Mouse (Mus musculus): ENCODE results near the gene Clybl.

Clybl gene

DNA sequence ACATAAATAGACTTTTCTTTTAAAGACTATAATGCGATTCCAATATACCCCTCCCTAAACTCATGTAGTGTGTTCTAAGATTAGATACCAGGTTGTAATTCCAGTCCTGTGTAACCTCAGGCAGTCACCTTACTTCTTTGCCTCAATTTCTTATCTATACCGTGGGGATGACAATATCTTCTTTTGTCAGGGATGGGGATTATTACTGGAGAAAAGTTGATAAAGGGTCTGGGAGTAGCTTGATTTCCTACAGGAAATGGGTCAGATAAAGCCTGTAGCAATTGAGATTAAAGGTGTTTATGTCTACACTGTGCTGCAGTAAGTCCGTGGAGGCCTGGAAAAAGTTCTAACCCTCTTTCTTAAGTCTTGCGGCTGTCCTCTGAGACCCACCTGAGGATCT lies 131.8 kb downstream of the Clybl start:
- no peak for DNase-seq

DNA sequence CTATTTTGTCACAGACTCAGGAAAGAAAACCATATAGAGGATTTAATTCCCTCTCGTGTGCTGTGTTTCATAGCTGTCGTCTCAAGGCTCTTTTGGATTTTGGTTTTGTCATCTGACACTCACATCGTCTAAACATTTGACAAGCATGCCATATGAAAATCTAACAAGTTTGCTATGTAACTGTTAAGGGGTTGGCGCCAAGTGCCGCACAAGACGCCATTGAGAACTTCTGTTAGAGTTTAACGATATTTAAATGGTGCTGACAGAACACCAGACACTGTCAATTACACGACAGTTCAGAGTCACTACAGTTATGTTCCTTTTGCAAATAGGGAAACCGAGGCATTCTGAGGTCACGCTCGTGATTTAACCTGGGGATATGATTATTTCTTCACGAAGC lies 134.2 kb downstream of the Clybl start:
- no peak for DNase-seq

DNA sequence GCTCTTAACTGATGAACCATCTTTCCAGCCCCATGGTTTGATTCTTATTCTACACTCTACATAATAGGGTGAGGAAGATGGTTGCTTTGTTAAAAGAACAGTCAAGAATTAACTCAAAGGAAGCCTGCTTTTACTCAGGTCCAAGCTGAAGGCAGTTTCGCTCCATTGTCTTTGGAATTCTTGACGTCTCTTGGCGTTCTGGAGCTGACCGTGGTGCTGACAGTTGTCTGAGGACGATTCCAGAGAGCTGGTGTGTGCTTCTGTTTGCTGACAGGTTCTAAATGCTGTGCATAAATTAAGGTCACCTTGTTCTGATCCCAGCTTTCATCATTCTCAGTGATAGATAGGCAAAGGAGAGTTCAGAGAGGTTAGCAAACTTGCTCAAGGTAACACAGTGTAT lies 140.6 kb downstream of the Clybl start:
- no peak for DNase-seq

DNA sequence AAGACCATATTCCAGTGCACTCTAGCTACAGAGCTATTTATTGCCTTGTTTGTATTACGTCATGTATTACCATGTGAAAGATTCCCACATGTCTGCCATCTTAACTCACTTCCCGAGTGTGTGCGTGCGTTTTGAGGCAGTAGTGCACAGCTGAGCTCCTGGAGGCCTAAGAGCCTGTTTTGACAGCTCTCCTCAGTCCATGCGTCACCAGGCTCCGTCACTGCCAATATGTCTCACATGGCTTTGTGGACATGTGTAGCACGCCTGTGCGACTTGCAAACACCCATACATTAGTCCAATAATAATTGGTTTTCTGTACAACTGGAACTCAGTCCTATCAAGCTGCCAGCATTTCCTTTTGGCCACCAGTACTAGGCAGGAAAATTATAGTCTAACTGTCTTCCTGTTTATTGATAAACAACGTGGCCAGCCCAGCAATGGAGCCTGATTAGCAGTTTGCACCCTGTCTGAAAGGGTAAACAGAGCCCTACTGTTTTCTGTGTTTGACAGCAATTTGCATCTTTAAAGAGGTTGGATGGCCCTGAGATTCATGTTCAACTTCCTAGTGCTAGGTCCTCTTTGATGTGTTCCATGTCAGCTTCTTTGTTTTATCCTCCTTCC lies 142.4 kb downstream of the Clybl start:
- no peak for DNase-seq

DNA sequence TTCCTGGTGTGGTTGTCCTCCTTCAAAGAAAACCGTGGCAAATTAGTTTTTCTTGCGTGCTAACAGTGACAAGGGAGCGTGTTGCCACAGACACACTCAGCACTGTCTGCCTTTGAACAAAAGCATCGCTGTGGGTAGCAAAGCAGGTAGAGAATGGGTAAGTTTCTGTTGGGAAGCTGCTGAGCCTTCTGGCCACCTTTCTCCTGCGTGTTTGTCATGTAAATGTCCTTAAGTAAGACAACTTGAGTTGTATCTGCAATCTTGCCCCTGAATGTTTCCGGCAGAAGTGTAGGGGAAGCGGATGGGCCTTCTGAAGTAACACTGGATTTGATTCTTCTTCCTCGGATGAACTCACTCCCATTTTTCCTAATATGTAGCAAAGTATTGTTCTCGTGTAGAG lies 148.6 kb downstream of the Clybl start:
- no peak for DNase-seq

DNA sequence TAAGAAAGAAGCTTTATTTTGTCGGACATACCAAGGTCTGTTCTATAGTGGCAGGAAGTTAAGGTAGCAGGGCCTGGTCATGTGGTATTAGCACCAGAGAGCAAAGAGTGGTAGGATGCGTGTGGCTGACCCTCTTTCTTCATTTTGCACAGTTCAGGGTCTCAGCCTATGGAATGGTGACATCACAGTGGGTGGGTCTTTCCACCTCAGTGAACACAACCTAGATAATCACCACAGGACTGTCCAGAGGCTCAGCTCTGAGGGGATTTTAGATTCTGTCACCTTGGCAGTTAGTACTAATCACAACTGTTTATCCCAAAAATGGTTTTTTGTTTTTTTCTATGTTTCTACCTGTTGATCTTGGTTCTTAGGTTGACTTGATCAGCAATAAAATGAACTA lies 149.2 kb downstream of the Clybl start:
- no peak for DNase-seq

DNA sequence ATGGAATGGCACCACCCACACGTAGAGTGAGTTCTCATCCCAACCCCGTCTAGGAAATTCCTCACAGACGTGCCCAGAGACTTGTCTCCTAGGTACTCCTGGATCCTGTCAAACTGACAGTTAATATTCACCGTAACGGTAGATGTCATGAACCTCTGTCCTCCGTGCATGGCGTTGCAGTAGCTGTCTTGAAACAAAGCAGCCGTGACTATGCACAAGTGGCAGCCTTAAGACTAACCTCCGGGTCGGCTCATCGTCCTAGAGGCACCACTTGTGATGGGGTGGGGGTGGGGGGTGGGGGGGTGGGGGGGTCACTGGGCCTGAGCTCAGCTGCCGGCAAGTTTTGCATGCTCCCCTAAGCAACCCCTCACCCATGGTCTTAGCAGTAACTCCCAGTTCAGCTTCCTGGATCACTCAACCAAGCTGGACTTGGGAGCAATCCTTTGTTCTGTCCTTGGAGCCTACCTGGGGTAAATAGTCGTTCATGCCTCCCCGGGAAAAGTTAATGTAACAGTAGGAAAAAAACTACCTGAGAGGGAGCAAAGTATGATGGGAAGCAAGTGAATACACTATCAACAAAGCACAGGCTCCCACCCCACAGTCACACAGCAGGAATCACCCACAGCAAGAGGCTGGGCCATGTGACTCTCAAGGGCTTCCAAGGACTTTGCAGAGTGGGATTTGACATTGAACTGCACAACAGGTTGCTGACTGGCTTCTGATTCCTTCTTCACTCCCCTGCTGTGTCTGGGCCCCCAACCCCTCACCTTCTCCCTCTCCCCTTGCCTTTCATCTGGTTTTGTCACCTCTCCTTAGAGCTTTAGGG lies 150.3 kb downstream of the Clybl start:
- no peak for DNase-seq

DNA sequence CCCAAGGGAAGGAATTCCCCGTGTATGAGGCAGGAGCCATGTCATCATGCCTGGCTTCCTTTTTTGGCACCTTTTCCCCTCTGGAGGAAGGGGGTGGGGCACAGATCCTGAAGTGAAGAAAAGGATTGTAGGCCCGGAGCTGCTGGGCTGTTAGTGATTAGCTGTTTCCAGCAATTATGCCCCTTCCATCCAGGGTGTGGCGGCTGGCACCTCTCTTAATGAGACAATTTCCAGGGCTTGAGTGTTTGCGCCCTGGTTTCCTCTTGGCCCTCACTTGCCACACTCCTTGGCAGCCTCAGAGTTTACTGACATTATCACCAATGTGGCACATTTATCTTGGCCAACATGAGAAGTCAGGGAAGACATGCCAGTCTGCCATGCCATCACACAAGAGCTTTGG lies 155.5 kb downstream of the Clybl start:
- no peak for DNase-seq

DNA sequence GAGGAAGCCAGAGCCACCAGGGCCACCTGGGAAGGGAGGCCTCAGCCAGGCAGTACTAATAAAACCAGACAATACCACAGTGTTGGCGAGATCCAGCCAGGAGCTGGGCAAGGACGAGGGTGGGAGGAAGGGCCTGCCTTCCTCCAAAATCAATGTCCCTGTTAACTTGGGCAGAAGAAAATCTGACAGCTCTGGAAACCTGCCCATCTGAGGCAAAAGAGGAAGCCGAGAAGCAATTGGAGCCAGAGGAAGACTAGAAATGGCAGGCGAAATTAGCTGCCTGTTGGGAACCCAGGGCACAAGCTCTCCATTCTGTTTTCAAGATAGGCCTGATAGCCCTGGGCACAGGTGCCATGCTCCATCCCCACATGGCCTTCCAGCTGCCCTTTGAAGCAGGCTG lies 157.3 kb downstream of the Clybl start:
- DNase-seq, result no peak

DNA sequence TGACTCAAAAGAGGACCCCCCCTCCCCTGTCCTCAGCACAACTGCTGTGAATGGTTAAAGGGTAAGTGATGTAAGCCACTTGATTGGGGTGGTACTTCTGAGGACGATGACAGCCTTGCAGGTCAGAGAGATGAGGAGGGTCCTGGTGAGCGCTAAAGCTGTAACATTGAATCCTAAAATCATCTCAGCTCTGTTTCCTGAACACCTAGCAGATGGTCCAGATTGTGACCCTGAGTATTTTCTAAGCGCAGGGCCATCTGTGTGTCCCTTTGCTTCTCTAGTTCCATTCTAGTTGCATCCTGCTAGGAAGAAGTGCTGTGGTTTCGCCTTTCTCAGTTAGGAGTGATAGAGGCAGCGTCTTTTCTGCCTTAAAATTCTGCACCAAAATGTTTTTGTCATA lies 158.6 kb downstream of the Clybl start:
- DNase-seq, result no peak

DNA sequence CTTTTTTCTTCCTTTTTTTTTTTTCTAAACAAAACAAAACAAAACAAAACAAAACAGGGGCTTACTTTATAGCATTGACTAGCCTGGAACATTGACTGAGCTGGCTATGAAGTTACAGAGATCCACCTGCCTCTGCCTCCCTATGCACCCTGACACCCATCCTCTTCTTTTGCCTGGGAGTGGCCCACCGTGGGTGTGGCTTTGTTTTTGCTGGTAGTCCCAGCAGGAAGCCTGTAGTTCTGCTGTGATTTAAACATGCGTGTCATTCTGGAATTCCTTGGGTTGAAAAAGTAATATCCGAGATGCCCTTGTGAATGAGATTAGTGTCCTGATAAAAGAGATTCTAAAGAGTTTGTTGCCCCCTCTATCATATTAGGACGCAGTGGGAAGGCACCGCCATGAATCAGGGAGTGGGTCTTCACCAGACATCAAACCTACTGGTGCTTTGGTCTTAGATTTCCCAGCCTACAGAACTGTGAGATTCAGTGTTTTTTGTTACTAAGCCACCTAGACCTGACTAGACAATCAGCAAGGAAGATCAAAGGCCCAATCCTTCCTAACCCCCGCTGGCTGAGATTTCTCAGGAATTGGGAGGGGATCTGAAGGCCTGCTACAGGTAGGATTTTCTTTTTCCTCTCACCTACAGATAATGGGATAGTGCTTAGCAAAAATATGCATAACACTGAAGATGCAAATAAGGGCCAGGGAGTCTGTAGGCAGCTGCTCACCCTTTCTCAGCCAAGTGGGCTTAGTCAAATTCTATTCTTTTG lies 160.3 kb downstream of the Clybl start:
- DNase-seq, result no peak

DNA sequence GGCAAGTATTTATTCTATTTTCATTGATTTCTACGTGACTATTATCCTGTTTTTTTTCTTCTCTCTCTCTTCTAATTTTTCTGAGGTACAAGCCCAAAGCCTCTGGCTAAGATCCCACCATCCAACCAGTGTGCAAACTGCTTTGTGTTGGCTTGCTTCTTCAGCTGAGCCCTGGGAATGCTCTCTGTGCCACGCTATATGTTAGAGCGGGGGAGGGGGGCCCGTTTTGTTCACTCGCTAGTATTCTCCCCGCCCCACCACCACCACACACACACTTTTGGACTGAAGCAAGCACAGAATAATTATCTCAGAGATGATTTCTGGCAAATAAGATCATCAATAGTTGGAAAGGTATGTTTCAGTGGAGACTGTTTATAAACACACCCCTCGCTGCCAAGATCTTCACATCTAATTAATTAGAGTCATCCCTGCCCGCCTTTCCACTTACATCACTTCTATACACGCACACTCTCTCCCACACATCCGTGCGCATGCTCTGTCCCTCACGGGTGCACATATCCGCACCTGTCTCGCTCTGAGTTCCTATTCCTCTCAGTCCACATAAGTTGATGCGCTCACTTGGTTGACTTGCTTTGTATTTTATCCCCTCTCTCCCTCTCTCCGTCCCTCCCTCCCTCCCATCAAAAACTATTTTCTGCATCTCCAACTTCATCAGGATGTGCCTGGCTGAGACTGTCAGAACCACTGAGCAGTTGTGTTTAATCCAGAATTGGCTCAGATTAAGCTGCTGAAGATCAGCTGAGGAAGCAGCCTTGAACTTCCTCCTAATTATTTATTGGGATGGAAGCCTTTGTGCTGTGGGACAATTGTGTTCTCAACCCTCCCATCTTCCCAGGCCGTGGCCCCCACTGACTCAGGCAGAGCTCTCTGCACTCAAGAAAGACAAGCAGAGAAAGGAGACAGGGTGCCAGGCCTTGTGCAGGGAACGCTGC lies 163.0 kb downstream of the Clybl start:
- no peak for DNase-seq

DNA sequence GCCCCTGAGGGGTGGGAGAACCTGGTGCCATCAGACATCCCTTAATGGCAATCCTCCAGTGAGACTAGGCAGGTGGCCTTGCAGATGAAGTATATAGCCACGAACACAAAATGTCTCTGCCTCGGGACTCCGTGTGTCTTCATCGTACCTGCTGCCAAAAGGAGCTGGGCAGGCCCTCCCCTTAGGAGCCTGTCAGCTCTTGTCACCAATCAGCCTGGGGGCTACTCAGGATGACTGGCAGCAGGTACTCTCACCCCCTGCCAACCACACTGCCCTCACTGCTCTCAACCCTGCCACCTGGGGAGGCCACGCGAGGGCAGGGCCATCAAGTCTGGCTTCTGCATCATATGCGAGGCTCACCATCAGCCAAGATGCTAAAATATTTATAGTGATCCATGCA lies 166.6 kb downstream of the Clybl start:
- no peak for DNase-seq

DNA sequence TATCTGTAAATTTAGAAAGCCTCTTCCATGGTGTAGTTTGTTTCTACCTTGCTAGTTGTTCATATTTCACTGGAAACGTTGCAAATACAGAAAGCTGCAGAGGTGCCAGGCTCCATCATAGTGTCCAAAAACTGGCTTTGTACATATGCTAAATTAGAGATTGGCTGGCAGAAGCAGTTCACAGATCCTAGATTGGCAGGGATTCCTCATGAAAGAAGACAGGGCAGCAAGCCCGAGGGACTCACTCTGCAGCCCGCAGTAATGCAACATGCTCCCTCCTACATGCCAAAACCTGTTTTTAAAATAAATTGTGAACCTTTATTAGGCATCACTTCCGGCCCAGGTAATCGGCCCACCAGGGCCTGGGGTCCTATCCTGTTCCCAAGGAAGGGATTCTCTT lies 167.8 kb downstream of the Clybl start:
- DNase-seq, result no peak

DNA sequence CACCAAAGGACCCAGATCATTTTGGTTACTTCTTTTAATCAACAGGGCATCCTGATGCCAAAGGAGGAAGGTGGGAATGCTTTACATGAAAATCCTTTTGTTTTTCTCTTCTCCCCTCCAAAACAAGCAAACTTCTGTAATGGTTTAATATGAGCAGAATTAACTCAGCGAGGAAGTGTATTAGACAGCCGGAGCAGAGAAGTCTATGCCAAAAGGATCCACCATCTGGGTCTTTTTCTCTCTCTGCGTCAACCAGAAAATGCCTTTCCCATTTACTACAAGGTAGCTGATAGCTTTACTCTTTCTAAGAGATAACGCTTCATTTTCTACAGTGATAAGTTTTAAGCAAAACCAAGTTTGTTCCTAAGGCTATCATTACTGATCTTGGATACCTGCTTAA lies 168.3 kb downstream of the Clybl start:
- no peak for DNase-seq

DNA sequence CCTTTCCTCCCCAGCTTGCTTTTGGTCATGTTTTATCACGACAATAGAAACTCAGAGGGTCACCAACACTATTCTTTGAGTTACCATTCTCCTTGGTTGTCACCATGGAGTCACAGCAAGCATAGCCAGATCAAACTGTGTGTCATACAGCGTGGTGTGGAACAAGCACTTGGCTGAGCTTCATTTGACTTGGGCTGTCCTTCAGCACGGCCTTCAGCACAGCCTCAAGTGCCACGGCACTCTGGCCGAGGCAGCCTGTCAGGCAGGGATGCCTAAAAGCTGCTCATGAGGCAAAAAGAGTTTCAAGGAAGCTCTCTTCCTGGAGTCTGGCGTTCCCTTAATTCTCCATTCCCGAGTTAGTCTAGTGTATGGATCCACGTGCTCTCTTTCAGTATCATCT lies 169.3 kb downstream of the Clybl start:
- no peak for DNase-seq

DNA sequence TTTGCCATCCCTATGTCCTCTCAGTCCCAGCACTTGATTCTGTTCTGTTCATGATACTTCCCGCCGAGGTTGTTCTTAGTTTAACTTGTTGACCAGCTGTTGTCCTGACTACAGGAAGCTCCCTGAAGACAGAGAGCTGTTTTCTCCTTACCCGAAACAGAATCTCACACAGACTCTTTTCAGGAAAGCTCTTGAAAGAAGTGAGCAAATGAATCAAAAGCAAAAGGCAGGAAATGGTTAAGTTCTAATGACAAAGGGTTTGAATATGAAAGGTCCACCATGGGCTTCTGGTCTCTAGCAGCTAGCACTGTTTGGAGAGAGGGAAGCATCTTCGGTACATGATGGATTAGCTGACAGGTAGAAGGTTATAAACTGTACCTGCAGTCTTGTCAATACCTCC lies 175.8 kb downstream of the Clybl start:
- no peak for DNase-seq

DNA sequence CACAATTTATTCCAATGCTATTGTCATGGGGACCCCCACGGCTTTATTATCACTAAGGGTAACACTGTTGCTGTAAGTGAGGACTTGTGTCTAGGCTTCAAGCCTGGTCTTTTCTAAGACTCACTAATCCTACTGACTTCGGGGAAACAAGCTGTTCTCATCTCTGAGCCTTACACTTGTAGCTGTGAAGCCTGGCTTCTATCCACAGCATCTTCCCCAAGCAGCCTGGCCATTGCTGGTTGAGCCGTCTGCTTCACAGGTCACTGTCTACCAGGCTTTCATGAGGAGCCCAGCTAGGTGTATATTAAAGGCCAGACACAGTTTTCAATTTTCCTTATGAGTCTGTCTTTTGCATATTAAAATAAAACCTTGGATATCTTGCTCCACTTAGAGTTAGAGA lies 177.1 kb downstream of the Clybl start:
- DNase-seq, result no peak

DNA sequence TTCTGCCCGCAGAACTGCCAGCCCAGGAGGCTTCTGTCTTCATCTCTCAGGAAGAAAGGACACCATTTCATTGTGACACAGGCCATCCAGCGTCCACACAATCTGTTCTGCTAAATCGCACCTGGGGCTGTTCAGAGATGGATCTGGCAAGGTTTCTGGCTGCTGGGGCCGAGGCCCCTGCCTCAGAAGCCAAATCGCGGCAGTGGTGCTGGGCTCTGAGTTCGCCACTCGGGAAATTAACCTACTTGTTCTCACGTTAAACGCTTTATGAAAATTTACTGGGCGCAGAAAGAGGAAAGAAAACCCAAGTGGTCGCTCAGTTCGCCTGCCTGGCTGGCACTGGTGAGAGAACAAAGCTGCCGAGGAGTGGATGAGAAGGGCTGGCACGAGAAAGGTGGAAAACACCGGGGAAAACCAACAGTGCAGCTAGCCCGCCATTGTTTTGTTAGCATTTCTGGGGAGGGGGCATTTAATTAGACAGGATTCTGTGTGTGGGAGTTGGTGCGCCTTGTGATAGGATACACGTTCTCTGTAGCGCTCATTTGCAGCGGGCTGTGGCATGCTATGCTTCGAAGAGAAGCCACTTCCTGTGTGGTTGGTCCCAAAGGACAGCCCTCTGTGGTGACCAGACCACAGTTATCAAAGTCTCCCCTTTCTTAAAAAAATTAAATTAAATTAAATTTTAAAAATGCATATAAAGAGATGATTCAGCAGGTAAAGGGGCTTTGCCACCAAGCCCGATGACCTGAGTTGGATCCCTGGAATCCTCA lies 177.8 kb downstream of the Clybl start:
- no peak for DNase-seq

DNA sequence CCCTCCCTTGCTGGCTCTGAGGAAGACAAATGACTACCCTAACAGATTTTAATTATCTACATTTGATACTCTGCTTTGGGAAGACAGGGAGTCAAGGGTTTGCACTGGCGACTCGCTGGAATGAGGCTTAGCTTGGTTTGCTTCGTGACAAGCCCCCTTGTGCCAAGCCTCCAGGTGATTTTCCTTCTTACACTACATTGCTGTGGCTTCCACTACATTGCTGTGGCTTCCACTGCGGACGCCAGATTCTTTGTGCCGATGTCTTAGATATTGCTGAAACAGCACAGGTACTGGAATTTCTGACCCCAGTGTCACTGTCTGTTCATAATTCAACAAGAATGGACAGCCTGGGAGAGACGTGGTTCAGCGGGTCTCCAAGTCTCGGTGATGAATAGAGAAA lies 180.3 kb downstream of the Clybl start:
- no peak for DNase-seq

DNA sequence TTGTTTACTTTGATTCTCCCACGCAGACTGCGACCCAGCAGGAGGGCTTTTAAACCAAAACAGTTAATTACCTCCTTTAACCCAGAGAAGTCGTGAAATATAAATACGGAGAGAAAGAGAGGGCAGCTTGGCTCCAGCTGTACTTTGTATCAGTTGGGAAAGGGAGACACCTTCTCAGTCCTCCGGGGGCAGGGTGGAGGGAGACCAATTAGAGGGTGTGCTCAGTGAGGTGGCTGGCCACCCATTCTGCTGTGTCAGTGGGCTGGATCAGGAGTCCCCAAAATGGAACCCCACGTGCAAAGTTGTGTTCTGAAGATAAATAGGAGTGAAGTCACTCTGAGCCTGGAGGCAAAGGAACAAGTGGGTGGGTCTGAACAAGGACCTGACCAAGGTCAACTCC lies 181.7 kb downstream of the Clybl start:
- no peak for DNase-seq

DNA sequence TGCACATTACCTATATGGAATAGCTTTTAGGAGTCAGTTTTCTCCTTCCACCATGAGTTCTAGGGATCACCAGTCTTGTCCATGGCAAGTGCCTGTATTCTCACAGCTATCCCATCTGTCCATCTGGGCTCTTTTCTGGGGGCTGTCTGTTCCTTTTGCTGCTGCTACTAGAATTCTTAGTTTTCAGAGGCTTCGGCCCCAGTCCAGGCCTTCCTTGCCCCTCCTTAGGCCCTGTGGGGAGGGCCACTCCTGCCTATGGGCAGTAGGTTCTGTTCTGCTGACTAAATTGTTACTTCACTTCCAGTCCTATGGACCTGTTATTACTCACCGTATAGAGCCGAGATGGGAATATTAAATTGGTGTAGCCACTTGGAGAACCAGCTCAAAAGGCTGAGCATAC lies 182.5 kb downstream of the Clybl start:
- DNase-seq, result no peak
